Comparison of ENCODE assay signal across 24 mouse cellular contexts in the genomic region with DNA sequence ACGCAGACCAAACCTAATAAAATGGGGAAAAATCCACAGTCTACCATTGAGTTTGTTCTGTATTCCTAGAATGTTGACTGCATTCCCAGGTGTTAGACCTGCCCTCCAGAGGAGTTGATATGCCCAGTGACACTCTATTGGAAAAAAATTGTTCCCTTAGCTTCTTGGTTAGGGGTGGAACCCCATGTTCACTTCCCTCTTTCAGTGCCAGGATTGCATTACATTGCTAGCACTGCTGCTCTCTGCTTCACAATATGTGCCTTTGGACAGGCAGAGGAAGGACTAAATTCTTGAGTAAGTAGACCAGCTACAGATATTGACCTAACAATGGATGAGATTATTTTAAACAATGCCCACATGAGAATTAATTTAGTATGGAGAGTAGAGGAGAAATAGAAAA.
DNase-seq lines count a peak whose midpoint lies in the region; ATAC-seq and TF ChIP-seq lines count a peak whose summit lies in the region.
"Had no signal": no experiment of that assay in that cellular context is flagged by ENCODE, and none has a peak within 500 bp of the region (broad histone marks: within the 10 kb centered on the region; RNA-seq: fewer than 3 reads in every experiment).

No protein-coding gene starts in this region.

- H3K36me3 ChIP-seq in hindbrain, postnatal 0 days (ENCODE audit: insufficient read depth, low read length): no peaks in the 10 kb centered on the region
- H3K36me3 ChIP-seq: embryonic facial prominence, embryonic 10.5 days; embryonic facial prominence, embryonic 12.5 days; forebrain, embryonic 15.5 days; G1E had no signal

- peak; percentile 55 for ATAC-seq in granulocyte monocyte progenitor cell, adult 5-6 weeks (replicated peaks; ENCODE audit: poor library complexity, severe bottlenecking)
- ATAC-seq in megakaryocyte progenitor cell, adult 5-6 weeks (replicated peaks; ENCODE audit: poor library complexity): peak; percentile 52; the same call in 1 of the 2 replicates
- no peak for ATAC-seq in hindbrain, postnatal 0 days
- ATAC-seq: activated CD4-positive, CD25-positive, alpha-beta regulatory T cell, adult 4 months; CD4-positive, CD25-positive, alpha-beta regulatory T cell, adult 4 months; forebrain, embryonic 13.5 days; forebrain, embryonic 15.5 days; forebrain, postnatal 0 days; Patski had no signal

- no peak overlapping the region for H3K4me2 ChIP-seq in hindbrain, postnatal 0 days (ENCODE audit: low read depth, low read length)
- H3K4me2 ChIP-seq: embryonic facial prominence, embryonic 12.5 days; forebrain, embryonic 13.5 days; forebrain, embryonic 15.5 days had no signal

- H3K4me1 ChIP-seq in hindbrain, postnatal 0 days (ENCODE audit: insufficient read depth, low read length): no peaks in the 10 kb centered on the region
- H3K4me1 ChIP-seq: embryonic facial prominence, embryonic 10.5 days; embryonic facial prominence, embryonic 12.5 days; forebrain, embryonic 13.5 days; forebrain, embryonic 15.5 days had no signal

- no peaks in the 10 kb centered on the region for H3K27me3 ChIP-seq in hindbrain, postnatal 0 days (ENCODE audit: insufficient read depth, low read length)
- H3K27me3 ChIP-seq: CH12.LX; embryonic facial prominence, embryonic 12.5 days; forebrain, embryonic 13.5 days; forebrain, embryonic 15.5 days; Patski had no signal

- WGBS in hindbrain, postnatal 0 days: 100% methylated on average over 1 of the region's 1 CpGs

- no peak overlapping the region for H3K4me3 ChIP-seq in hindbrain, postnatal 0 days (ENCODE audit: low read length)
- H3K4me3 ChIP-seq: embryonic facial prominence, embryonic 10.5 days; embryonic facial prominence, embryonic 12.5 days; forebrain, embryonic 13.5 days; forebrain, embryonic 15.5 days had no signal

- no peak overlapping the region for H3K27ac ChIP-seq in hindbrain, postnatal 0 days
- H3K27ac ChIP-seq: embryonic facial prominence, embryonic 10.5 days; embryonic facial prominence, embryonic 12.5 days; forebrain, embryonic 13.5 days; forebrain, embryonic 15.5 days had no signal

- TF ChIP-seq CTCF in hindbrain, postnatal 0 days (IDR thresholded peaks at IDR 0.05; ENCODE audit: low read depth): no peak

- DNase-seq in 416B (ENCODE audit: low read depth): peak; percentile 11
- DNase-seq in hindbrain, postnatal 0 days (ENCODE audit: low spot score): no peak
- DNase-seq in heart, postnatal 25 days (ENCODE audit: low spot score): no peak
- DNase-seq: adrenal gland, adult 8-10 months; adrenal gland, postnatal 14 days; adrenal gland, postnatal 36 days; B cell, adult 2 months; cerebellum, adult 11-12 months; cerebellum, adult 2 months; cerebellum, adult 9-10 months; cerebellum, postnatal 10 days; cerebellum, postnatal 25 days; forebrain, postnatal 0 days had no signal

- intact Hi-C loops in heart, postnatal 25 days (cut with DNase I): no loop called here

- H3K9me3 ChIP-seq in hindbrain, postnatal 0 days (ENCODE audit: low read length): no peaks in the 10 kb centered on the region
- H3K9me3 ChIP-seq: embryonic facial prominence, embryonic 10.5 days; embryonic facial prominence, embryonic 12.5 days; forebrain, embryonic 13.5 days; forebrain, embryonic 15.5 days had no signal

- no peak overlapping the region for H3K9ac ChIP-seq in hindbrain, postnatal 0 days (replicated peaks; ENCODE audit: low read length)
- H3K9ac ChIP-seq: embryonic facial prominence, embryonic 12.5 days; forebrain, embryonic 13.5 days; forebrain, embryonic 15.5 days; forebrain, postnatal 0 days had no signal
